Mouse (Mus musculus) urinary bladder, postnatal 36 days (tissue): Measurements from ENCODE around the gene Celsr2.
A peak's percentile ranks its signal among the peaks of the same experiment; 100 is the strongest.

Experiments
- DNase-seq, 2 experiments: peaks; one replicate each; pipeline ENCODE4 v3.0.0; 2022; ENCODE audit warnings: low spot score in 2 of 2, mixed read lengths in 1 of 2

Celsr2 gene

DNA sequence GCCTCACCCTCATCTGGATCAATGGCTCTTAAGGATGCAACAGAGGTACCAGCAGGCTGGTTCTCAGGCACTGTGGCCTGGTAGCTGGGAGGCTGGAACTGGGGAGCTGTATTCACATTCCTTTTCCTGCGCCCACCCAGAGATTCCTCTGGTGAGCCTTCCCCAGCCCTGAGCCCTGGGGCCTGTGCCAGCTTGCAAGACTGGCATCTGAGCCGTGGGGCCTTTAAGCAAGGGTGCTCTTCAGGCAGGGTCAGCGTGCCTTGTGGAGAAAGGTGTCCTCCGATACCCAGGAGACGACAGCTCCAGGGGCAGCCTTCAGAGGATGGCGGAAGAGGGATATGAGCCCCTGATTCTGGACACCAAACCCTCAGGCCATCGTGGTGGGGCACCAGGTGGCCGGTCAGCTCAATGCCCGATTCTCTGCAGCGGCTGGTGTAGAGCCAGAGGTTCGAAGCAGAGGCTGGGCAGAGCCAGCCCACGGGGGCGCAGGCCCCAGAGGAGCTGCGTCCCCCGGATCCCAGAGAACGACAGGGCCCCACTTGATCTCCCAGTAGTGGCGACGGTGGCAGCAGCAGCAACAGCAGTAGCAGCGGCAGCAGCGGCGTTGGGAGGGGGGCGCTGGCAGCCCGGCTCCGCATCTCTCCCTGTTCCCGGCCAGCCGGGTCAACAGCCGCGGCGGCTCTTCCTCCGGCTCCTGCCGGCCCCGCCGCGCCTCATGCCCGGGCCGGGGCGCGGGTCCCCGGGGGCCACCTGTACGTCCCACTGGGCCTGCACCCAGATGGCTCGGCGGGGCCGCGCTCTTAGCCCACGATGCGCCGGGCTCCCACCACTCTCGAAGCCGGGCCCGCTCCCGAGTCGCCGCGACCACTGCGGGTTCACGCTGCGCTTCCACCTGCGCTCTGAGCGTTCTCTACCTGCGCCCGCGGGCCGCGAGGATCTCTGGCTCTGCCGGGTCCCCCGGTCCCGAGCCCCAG is at the start of gene Celsr2:
TSS of gene Celsr2 (minus strand) at position 696 of the 974 bp plus-strand sequence.
- no peak for DNase-seq

- DNase-seq: peak; percentile 44 to 48
These were observed 43.5 kb upstream of the Celsr2 start for GRCm38 (mm10) chr3:108458866-108459265.

DNA sequence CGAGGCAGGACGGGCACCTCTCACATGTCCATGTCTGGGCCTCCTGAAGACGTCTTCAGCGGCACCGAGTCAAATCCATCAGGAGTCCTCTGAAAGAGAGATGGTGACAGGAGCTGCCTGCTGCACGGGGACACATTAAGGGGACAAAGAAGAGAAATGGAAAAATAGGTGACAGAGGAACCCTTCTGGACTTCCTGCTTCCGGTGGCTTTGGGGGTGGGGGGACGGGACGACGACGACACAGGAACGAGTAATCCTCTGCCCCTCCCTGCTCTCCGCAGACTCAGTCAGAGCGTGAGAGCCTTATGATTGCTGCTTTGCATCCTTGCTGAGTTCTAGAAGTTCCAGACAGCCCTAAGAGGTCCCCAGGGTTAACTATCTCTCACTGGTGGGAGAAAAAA is 43.0 kb upstream of the Celsr2 start:
- DNase-seq: peak; percentile 12 to 25

DNA sequence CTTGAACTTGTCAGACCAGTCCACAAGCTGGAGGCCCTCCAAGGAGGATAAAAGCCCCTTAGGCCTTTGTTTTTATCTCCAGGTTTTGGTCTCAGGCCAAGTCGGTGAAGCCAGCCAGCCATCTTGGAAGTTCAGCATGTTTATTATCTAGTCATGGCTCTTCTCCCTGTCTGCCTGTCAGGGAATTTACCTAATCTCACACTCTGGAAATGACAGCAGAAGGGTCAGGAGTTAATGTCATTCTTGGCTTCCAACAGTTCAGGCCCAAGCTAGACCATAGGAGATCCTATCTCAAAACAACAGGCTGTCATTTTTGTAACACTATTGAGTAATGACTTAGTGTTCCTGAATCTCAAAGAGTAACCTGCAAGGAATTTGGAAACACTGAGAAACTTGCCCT is 38.8 kb upstream of the Celsr2 start:
- no peak for DNase-seq

GRCm38 (mm10) chr3:108451969-108452368 is 36.6 kb upstream of the Celsr2 start:
- no peak for DNase-seq

DNA sequence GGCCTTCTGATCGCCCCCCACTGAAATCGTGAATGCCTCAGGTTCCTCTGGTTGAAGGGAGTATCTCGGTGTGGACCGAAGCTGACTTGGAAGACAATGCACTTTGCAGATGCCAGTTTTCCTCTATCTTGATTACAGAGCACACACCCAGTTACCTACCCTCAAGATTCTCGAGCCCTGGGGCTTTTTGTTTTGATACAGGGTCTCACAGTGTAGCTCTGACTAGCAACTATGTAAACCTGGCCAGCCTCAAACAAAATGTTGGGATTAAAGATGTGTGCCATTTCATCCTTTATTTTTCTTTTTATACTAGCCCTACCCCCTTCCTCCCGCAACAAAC is 30.0 kb upstream of the Celsr2 start:
- no peak for DNase-seq

DNA sequence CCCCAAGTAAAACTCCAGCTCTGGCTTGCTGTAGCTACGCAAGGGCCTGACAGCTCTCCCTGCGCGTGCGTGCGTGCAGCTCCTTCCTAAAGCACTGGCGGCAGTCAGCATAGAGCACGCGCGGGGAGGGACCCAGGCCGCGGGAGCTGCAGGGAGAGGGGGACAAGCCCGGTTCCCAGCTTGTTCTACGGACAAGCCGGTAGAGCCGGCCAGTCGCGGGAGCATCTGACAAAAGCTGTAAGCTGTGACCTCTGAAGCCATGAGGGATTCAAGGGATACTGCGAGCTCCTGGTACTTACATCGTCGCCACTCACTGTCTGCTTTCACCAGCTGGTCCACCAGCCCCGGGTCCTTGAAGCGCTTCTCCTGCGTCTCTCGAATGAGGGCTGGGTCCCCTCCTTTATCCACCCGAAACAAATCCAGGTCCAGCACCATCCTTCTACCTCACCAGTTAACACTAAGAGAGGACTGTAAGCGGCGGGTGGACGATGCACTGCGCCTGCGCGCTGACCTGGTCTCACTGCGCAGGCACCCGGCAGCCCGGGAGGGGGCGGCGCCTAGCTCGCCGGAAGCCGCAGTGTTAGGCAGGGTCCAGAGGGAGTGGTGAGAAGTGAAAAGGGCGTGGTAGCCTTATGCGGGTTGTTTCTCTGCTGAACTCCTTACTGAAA is 29.5 kb upstream of the Celsr2 start, which contains the start of gene Sars:
TSS of gene Sars (minus strand) at position 512 of the 668 bp plus-strand sequence.
- peak; percentile 82 to 91 for DNase-seq

- DNase-seq: peak; percentile 20 to 48
These were observed 28.7 kb upstream of the Celsr2 start for GRCm38 (mm10) chr3:108444029-108444428.

DNA sequence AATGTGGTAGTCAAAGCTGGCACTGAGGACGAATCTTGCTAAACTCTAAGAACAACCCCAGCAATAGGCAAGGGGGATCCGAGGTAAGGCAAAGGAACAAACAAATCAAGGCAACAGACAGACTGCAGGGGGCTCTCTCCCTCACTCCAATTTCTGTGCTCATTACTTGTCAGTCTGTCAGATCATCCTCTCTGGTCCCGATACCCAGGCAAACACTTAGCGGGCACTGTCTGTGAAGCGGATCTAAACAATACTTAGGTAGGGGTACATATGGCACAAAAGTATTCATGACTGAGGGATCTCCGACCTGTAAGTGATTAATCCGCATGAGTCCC is 21.0 kb upstream of the Celsr2 start:
- DNase-seq: no peak

DNA sequence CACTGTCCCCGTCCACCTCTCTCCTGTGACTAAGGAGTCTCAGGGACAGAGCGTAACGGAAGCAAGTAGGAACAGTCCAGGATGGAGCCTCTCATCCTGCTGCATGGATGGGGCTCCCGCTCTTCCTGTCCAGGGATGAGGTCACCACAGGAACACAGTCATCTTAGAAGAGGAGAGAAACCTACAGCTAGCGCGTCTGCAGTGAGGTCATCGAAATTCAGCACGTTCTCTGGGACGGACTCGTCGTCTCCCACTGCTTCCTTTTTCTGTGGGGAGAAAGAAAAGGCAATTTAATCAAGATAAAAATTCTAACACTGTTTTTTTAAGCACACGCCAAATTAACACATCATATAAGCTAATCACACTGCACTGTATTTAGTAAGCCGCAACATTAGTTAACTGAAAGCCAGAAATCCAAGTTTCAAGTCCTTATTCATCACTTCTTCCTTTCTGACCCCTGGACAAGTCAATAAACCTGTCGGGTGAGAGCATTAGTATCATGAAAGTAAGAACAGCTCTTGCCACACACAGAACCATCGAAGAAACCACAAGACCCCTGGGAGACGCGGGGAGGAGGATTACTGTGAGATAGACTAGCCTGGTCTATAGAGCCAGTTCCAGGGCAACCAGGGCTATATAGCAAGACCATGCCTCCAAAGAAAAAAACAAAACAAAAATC is 20.5 kb upstream of the Celsr2 start:
- DNase-seq: no peak

GRCm38 (mm10) chr3:108433881-108434495 is 18.6 kb upstream of the Celsr2 start:
- no peak for DNase-seq

DNA sequence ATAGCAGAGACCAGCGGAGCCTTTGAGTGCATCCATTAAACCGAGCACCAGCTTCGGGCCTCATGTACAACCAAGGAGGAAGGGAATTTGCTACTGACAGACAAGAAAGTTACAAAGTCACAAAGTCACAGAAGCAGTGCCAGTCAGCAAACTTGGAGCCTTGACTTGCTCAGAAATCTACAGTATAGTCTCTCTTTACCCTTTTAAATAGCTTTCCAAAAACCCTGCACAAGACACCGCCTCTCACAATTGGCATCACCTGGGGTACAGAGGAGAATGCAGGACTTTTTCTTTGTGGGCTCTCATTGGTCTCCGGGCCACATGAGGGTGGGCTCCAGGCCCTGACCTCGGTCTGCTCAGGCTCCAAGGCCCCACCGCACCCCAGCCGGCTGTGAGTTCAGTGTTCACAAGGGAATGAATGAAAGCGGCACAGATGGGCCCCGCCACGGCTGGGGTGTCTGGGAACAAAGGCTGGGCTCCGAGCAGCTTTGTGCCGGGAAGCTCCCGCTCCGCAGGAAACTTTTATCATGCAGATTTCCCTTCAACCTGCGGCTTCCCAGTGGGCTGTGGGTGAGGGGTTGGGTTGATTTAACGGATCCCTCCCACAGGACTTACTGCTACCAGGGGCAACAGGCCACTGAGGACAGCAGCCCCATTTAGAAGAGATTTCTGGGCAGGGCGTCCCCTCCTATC is 18.0 kb upstream of the Celsr2 start:
- no peak for DNase-seq

GRCm38 (mm10) chr3:108432542-108433187 is 17.3 kb upstream of the Celsr2 start:
- DNase-seq: no peak

GRCm38 (mm10) chr3:108425624-108426018 is 10.3 kb upstream of the Celsr2 start:
- no peak for DNase-seq

GRCm38 (mm10) chr3:108424944-108425623 is 9.7 kb upstream of the Celsr2 start:
- no peak for DNase-seq

DNA sequence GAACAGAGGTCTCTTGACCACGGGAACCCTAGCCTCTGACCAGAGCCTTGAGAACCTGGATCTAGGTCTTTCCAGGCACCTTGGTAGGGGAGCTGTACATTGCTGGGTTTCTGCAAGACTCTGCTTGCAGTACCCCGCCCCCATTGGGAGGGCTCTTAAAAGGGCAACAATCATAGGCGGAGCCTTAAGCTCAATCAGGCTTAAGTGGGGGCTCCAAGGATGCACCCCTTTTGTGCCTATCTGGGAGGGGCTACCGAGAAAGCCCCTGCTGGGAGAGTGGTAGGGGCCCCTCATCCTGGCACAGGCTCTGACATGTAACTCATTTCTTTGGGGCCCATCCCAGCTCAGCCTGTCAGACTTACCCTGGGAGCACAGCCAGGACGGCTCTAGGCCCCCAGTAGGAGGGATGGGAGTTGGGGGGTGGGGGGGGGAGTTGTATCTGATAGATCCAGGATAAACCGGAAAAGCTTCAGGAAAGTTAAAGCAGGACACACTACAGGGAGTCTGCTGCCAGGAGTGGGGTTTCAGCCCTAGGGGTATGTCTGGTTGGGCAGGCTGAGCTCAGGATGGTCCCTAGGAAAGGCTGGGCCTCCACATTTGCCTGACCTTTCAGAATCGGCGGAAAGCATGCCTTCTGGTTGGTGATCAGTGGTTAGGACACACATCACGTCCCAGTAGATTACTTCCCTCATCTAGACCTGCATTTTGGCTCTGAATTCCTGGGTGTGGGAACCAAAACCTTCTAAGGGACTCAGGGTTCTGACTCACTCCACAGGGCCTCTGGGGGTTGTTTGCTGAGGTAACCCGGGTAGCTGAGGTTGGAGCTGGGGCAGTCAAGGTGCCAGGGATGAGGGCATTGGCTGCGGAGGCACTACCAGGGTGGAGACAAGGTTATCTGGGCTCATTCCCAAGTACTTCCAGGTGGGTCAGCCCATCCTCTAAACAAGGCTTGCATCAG is 8.8 kb upstream of the Celsr2 start:
- peak; percentile 48 to 54 for DNase-seq

- no peak for DNase-seq
These were observed 7.7 kb upstream of the Celsr2 start for GRCm38 (mm10) chr3:108423006-108423405.

DNA sequence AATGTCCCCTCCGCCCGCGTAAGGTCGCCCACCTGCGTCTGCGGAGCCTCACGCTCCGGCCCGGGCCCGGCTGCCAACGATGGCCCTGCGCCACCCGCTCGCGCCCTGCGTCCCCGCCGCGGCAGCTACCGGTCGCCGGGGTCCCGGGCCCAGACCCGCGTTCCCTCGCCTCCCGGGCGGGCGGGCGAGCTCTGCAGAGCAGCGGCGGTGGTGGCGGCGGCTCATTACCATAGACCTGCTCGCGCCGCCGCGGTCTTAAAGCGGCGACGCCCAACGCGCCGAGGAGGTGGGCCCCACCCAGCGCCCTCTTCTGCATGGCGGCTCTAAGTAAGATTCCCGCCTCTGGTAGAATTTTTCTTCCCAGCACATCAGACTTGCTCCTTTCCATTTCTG is 475 bp upstream of the Celsr2 start:
- peak; percentile 46 to 67 for DNase-seq
